Mouse (Mus musculus): ENCODE data around the gene Gm9112.
A peak's percentile ranks its signal among the peaks of the same experiment; 100 is the strongest.
"Not testable (repeated sequence)": the region's sequence is repeated elsewhere in the genome, so short reads cannot be mapped to it uniquely, and the experiment has no call there.

Gm9112 gene

DNA sequence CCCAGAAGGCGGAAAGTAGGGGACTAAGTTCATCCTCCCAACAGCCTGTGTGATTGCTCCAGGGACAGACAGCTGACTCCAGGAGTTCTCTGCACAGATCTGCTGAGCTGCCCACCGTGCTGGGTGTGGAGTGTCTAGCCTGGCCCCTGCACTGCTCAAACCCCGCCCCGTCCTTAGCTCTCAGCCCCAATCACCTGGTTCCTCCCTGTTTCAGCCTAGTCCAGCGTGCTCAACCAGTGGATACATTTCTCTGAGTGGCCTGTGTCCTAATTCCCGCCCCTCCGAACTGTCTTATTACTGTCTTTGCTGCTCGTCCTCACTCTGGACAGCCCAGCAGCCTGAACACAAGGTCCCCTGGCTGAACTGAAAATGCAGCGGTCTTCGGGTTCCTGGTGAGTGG lies at the start of gene Gm9112, which contains the start of gene Dmrtc1b:
Gene Gm9112, minus strand, starts transcription at position 101 of the 400 bp plus-strand sequence.
Gene Dmrtc1b, plus strand, starts transcription at position 331 of the 400 bp plus-strand sequence.
- DNase-seq, result not testable (repeated sequence)

DNA sequence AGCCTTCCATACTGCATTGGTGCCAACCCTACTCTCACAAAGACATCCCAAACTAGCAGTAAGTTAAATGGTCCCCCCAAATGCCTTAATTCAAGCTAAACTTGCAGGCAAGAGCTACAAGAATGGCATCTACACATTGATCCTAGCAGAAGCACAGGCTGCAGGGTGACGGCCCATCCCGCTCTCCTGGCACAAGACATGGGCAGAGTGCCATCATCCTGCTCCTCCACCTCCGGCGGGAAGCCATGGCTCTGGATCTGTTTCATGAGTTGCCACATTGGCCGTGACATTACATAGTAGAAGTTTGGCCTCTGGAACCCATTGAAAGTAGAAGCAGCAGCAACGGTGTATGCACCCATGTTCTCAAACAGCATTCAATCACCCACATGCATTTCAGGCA lies 16.8 kb upstream of the Gm9112 start:
- DNase-seq, result not testable (repeated sequence)

DNA sequence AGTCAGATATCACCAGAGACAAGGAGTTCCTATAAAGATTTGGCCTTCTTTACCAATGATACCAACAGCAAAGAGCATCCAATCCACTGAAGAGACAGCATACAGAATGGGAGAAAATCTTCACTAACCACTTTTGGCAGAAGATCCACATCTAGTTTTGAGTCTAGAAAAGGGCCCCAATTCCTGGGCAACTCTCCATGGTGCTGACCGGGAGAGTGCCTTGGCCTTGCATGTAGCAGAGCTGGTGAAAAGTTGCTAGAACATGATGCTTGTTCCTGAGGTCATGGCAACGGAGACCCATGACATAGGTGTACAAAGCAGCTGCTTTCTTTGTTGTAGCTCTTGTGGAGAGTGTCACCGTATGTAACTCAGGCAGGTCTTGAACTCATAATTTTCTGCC lies 6.8 kb downstream of the Gm9112 start:
- not testable (repeated sequence) for DNase-seq

DNA sequence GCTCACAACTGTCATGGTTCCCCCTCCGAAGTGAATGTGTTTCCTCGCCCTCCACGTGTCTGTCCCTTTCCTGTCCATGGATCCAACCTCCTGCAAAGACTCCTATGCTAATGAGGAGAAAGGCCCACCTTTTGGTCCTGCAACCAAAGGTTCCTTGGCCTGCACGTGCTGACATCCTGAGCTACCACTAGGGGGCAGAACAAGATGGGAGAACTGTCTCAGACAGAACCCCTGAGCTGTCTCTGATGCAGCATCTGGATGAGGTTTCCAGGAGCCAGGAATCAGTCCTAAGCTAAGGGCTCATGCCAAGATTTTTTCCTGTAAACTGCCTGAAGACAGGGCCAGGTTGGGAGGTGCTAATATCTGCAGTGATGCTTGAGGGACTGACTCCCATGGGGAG lies 18.2 kb downstream of the Gm9112 start:
- peak; percentile 2 for DNase-seq

DNA sequence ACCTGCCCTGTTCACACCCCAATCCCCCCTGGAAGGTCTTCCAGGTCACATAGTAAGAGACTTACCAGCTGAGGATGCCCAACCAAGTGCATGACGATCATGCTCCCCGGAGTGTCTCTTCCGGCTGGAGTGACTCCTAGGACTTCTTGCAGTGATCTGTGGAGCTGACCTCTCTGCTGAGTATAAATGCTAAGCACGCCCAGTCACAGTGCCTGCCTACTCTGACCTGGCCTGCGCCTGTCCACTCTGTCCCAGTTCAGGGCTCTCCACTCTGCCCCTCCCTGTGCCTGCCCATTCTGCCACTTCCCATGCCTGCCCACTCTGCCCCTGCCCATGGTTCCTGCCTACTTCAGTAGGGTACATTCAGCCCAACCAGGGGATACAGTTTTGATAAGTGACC lies 20.6 kb downstream of the Gm9112 start, which contains the start of gene Gm3880:
Gene Gm3880, minus strand, starts transcription at position 101 of the 400 bp plus-strand sequence.
- DNase-seq, result not testable (repeated sequence)

DNA sequence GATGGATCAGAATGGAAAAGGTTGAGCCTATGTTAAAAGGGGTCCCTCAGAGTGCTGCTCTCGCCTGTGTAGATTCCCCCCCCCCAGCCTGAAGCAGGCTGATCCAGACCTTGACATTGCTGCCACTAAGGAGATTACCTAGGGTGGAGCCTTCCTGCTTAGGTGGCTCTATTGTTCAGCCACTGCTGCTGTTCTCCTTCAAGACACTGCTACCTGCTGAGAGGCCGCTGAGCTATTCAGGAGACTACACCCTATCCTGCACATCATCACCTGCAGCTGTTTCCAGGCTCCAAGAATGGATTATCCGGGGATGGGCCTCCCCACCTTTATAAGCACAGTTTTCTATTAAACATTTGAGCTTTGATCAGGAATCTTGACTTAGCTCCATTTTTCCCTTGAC lies 22.7 kb downstream of the Gm9112 start:
- DNase-seq, result not testable (repeated sequence)

DNA sequence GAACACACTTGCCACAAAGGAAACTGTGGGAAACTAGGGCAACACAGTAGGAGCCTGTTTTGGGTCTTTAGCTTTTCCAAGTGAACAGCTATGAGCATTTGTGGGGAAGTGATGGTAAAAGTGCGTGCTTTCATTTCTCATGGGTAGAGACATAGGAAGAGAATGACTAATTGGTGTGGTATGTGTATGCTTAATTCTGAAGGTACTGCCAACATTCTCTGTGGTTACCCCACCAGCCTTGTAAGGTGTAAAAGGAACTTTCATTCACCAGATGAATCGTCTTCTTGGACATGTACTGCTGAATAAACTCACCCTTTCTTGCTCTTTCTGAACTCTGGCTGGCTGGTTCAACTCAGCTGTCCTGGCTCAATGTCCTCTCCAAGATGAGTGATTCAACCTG lies 40.8 kb downstream of the Gm9112 start:
- no peak for DNase-seq

DNA sequence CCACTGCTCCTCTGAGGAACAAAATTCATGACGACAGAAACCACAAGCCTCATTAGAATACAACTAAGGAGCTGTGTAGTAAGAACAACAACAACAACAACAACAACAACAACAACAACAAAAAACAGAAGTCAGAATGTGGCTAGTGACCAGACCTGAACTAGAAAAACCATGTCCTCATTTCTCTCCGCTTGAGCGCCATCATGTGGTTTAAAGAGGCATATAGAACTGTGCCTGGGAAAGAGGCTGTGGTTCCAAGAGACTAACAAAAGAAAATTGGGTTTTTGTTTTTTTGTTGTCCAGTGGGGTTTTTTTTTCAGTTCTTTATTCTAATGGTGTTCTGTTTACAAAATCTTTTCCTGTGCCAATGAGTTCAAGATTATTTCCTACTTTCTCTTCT lies 46.7 kb downstream of the Gm9112 start:
- no peak for DNase-seq
